Mouse (Mus musculus) urinary bladder, postnatal 25 days (tissue): Measurements from ENCODE around the gene Ercc5.
A peak's percentile ranks its signal among the peaks of the same experiment; 100 is the strongest.

Source experiments
- DNase-seq: peaks from one replicate; pipeline ENCODE4 v3.0.0; 2022; ENCODE audit warnings: low spot score

Gene Ercc5

DNA sequence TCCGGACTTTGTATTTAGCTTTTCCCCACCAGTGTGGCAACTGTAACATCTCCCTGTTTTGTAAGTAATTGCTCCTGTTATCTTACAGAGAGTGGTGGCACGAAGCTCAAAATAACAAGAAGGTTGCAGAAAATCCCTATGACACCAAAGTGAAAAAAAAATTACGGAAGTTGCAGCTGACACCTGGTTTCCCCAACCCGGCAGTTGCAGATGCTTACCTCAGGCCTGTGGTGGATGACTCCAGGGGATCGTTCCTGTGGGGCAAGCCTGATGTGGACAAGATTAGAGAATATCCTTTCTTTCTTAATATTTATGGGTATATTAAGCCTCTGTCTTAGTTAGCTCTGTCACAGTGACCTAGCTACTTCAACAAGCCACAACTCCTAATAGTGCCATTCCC is 30.5 kb downstream of the Ercc5 start:
- no peak for DNase-seq

DNA sequence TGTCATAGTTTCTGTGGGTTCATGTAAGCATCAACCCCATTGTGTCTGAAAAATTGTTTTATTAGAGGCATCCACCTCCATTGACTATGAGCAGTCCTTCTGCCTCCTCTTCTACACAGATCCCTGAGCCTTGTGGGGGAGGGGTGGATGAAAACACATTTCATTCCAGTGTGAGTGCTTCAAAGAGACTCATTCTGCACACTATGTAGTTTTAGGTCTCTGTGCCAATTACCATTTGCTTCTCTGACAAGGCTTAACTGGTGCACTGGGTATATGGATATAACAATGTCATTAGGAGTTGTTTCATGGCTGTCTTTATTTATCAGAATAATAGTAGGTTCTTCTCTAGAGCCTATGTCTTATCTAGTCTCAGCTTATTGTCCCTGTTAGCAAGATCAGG is 38.9 kb downstream of the Ercc5 start:
- no peak for DNase-seq

DNA sequence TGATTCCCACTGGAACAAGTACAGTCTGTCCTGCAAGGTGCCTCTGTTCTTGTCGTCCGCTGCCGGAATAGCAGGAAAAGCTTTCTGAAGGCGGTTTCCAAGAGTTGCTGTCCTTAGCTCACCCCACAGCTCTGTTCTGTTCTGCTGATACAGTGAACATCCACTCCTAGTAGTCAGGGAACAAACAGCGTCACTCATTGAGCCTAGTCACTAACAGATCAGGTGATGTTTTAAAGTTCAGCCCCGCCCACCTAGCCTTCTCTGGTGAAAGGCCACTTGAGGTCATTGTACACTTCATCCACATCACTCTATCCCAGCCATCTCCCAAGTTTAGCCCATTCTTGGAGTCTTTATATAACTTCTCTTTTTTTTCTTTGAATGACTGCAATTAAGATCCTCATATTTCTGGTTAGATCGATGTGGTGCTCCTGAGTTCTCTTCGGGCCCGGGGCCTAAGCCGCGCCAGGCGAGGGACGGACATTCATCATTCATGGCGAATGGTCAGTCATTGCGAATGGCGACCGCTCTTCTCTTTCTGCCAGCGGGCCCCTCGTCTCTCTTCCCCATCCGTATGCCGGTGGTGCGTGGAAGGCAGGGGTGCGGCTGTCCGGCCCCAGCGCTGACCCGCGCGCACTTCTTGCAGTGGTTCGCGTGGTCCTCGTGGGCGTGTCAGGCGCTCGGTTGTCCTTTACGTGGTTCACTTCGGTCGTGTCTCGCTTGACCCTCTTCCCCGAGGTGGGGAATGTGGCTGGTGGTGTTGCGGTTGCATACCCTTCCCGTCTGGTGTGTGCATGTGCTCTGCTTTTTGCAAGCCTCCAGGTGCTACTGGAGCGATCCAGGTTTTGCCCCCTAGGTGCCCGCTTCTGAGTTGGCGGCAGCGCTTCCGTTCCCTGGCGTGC is 51.0 kb downstream of the Ercc5 start:
- no peak for DNase-seq

DNA sequence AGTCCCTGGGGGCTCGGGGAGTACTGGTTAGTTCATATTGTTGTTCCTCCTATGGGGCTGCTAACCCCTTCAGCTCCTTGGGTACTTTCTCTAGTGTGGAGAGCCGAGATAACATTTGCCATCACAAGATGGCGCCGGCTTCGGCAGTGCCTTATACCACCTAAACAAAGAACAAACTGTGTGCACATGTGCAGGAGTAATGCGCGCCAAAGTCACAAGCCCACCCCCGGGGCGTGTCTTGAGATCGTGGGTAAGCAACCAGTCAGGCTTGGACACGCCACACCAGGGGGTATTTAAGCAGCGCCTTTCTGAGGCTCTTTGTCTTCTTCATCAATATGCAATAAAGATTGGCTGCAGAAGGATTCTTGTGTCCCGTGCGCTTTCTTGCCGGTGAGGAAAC is 55.3 kb downstream of the Ercc5 start:
- no peak for DNase-seq

DNA sequence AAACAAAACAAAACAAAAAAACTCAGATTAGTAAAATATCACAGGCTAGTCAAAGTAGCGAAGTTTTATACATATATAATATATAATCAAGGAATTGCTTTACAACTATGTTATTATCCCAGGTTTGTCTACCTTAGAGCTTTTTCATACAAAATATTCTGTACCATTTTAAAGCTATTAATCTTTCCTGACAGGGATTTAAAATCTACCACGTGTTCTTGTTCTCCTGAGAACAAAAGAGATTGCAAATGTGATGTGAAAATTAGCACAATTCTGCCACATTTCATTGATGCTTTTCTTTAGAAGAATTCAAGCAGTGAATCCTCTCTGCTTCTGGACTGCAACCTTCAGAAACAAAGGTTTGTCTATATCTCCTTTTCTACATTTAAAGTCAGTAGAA is 66.9 kb downstream of the Ercc5 start:
- no peak for DNase-seq

DNA sequence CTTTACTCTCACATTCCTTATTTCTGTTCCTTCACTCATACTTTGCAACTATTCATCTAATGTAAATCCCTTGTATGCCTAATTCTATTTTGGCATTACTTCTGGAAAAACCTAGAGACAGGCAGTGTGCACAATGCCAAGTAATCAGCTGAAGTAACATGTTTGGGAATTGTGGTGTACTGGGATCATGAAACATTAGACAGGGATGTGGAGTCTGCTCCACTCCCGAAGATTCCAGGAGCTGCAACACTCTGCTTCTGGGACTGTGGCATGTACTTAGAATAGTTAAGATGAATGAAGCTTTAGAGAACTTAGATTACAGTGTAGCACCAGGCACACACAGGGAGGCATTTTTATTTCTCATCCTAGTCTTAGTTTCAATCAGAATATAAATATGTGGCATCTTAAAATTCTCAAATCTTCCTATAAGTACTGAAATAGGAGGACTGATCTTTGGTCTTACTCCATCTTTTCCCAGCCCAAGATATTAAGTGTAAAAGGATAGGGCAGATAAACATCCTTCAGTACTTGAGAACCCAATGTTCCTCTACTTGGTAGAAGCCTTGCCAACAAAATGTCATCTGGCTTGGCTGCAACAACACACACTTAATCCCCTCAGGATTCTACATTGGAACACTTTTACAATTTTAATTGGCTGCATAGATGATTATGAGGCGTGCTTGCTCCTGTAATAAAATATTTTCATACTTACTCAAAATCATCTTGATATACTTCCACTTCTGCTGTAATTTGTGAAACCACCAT is 69.0 kb downstream of the Ercc5 start:
- DNase-seq = no peak

DNA sequence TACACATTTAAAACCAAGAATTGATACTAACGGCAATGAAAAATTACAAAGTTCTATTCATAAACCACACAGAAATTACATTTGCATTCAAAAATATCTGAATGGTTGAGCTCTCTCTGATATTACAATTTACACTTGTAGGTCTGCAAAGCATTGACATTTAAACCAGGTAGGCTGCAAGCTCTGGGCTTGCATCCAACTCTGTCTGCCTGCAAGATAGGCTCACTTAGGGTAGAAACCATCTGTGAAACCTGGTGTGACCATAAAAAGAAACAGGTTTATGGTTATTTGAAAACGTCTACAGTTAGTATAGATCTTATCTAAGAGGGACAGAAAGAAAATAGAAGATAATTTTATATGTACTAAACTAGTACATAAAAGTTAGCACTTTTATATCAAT is 69.6 kb downstream of the Ercc5 start:
- no peak for DNase-seq

DNA sequence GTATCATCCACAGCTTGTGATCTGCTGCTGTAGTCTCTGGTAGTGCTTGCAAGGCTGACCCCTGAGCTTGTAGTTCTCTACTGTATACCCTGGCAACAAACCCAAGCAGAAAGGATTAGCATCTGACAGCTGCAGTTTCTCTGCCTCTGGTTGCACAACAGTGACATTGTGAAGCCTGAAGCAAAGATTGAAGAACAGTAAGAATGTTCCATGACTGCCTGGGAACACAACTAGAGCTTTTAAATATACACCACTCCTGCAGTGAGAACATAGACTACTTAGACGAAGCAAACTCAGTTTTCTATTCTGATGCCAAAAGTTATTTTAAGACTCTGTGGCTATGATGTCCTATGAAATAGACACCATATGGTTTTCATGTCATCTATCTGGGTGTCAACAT is 71.3 kb downstream of the Ercc5 start, which contains the start of gene Mettl21e:
Gene Mettl21e, minus strand, starts transcription at position 86 of the 400 bp plus-strand sequence.
- DNase-seq = no peak

DNA sequence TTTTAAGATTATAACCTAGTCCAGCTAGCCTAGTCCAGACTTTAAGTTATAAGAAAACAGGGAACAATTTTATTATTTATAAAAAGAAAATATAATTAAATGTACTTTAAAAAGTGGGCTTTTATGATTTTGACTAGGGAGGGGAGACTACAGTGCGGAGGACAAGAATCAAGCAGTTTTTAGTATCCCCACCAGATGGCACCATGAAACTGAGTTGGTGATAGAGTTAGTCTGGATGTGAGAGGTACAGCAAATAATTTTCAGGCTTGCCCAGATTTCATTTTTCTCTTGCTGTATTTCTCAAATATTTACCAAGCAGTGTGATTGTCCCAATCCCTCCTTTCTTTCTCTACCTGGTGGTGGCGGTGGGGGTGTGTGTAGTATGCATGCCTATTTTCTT is 81.5 kb downstream of the Ercc5 start:
- peak; percentile 11 for DNase-seq
